Mouse (Mus musculus) embryonic facial prominence, embryonic 15.5 days (tissue): ENCODE results near the gene Papln. TPM values are rescaled to one million over a fixed set of nuclear protein-coding genes. Genes with fewer than 3 reads are reported as not detected.

Experiments
- ATAC-seq: fragments of 200-750 bp; cut with Nextera tagmentation; 2 replicates; pipeline ENCODE4 v1.8.0; 2017; ENCODE audit warnings: low read depth, moderate TSS enrichment; ENCODE audit not compliant: insufficient number of reproducible peaks, low FRiP score, low TSS enrichment
- H3K27ac ChIP-seq: fragments of 300-500 bp; sonication (generic); replicated peaks from 2 replicates; pipeline ENCODE4 v1.5.1; 2015; ENCODE audit warnings: mild to moderate bottlenecking, inconsistent platforms
- H3K27me3 ChIP-seq: fragments of 300-500 bp; sonication (generic); 2 replicates; pipeline ENCODE4 v1.6.1; 2015; ENCODE audit warnings: inconsistent platforms
- H3K36me3 ChIP-seq: fragments of 300-500 bp; sonication (generic); 2 replicates; pipeline ENCODE4 v1.6.1; 2015; ENCODE audit warnings: mild to moderate bottlenecking, inconsistent platforms
- H3K4me1 ChIP-seq: fragments of 300-500 bp; sonication (generic); 2 replicates; pipeline ENCODE4 v1.6.1; 2015; ENCODE audit warnings: inconsistent platforms
- H3K4me2 ChIP-seq: fragments of 300-500 bp; sonication (generic); replicated peaks from 2 replicates; pipeline ENCODE4 v1.6.1; 2015; ENCODE audit warnings: mild to moderate bottlenecking, inconsistent platforms
- H3K4me3 ChIP-seq: fragments of 300-500 bp; sonication (generic); replicated peaks from 2 replicates; pipeline ENCODE4 v1.5.1; 2015; ENCODE audit warnings: mild to moderate bottlenecking, inconsistent platforms
- H3K9ac ChIP-seq: fragments of 300-500 bp; sonication (generic); 2 replicates; pipeline ENCODE4 v1.6.1; 2015; ENCODE audit warnings: inconsistent platforms
- H3K9me3 ChIP-seq: fragments of 300-500 bp; sonication (generic); replicated peaks from 2 replicates; pipeline ENCODE4 v1.6.1; 2016; ENCODE audit warnings: inconsistent platforms
- WGBS: fragments of 180-500 bp; shearing (Covaris S2); methylation state at CpG from one replicate; pipeline ENCODE4 v1.1.7; 2015; 5-methylcytosine and 5-hydroxymethylcytosine counted together
- polyA plus RNA-seq: library from polyadenylated mRNA; unstranded; fragments of >200 nt; fragmentation: Nextera tagmentation; extraction: Ambion mirVana; gene quantifications from 2 replicates; pipeline ENCODE4 v1.2.1, GENCODE M21; 2015

Gene Papln
- polyA plus RNA-seq, 1 experiment from 2014 or later = 5.2 TPM

GRCm38 (mm10) chr12:83790749-83791148 is 27.3 kb downstream of the Papln start:
- ATAC-seq = no peak
- no peak overlapping the region for H3K4me3 ChIP-seq
- H3K9ac ChIP-seq = no peak overlapping the region
- H3K27me3 ChIP-seq = no peaks in the 10 kb centered on the region
- H3K4me2 ChIP-seq = no peak overlapping the region
- 53% methylated on average over 4 of the region's 4 CpGs for WGBS
- peaks cover 19% of the 10 kb centered on the region for H3K36me3 ChIP-seq
- H3K27ac ChIP-seq = no peak overlapping the region
- no peaks in the 10 kb centered on the region for H3K9me3 ChIP-seq
- peaks cover 9% of the 10 kb centered on the region for H3K4me1 ChIP-seq

- Histone ChIP-seq H3K4me2 (no peak overlapping the region), H3K4me1 (peaks cover 9% of the 10 kb centered on the region), H3K27me3 (no peaks in the 10 kb centered on the region), H3K36me3 (peaks cover 24% of the 10 kb centered on the region), H3K27ac (no peak overlapping the region; the same call in 1 of the 2 replicates), H3K4me3 (no peak overlapping the region), H3K9me3 (no peaks in the 10 kb centered on the region), H3K9ac (no peak overlapping the region)
- ATAC-seq = no peak
- WGBS = 83% methylated on average over 10 of the region's 10 CpGs
Observed at GRCm38 (mm10) chr12:83791737-83792136, 28.3 kb downstream of the Papln start.

GRCm38 (mm10) chr12:83792706-83793410 is 29.4 kb downstream of the Papln start:
- H3K27ac ChIP-seq = no peak overlapping the region
- no peaks in the 10 kb centered on the region for H3K27me3 ChIP-seq
- H3K36me3 ChIP-seq = peaks cover 24% of the 10 kb centered on the region
- H3K4me1 ChIP-seq = peaks cover 9% of the 10 kb centered on the region
- no peak overlapping the region for H3K4me3 ChIP-seq
- H3K9ac ChIP-seq = no peak overlapping the region
- no peak overlapping the region for H3K4me2 ChIP-seq
- WGBS = 65% methylated on average over 10 of the region's 10 CpGs
- ATAC-seq = no peak
- H3K9me3 ChIP-seq = no peaks in the 10 kb centered on the region

GRCm38 (mm10) chr12:83795051-83795450 is 31.6 kb downstream of the Papln start:
- H3K9me3 ChIP-seq = no peaks in the 10 kb centered on the region
- no peak for ATAC-seq
- no peaks in the 10 kb centered on the region for H3K27me3 ChIP-seq
- peaks cover 43% of the 10 kb centered on the region for H3K36me3 ChIP-seq
- H3K9ac ChIP-seq = no peak overlapping the region
- no peak overlapping the region for H3K27ac ChIP-seq
- no peak overlapping the region for H3K4me3 ChIP-seq
- peaks cover 4% of the 10 kb centered on the region for H3K4me1 ChIP-seq
- H3K4me2 ChIP-seq = no peak overlapping the region
- WGBS = 54% methylated on average over 2 of the region's 2 CpGs

- H3K27me3 ChIP-seq = no peaks in the 10 kb centered on the region
- no peaks in the 10 kb centered on the region for H3K9me3 ChIP-seq
- no peaks in the 10 kb centered on the region for H3K4me1 ChIP-seq
- WGBS = 85% methylated on average over 7 of the region's 7 CpGs
- no peak overlapping the region for H3K9ac ChIP-seq
- no peak overlapping the region for H3K27ac ChIP-seq
- H3K4me2 ChIP-seq = no peak overlapping the region
- no peak for ATAC-seq
- no peak overlapping the region for H3K4me3 ChIP-seq
- H3K36me3 ChIP-seq = peaks cover 49% of the 10 kb centered on the region
Observed at GRCm38 (mm10) chr12:83795586-83795985, 32.2 kb downstream of the Papln start.

GRCm38 (mm10) chr12:83798313-83798712 is 34.9 kb downstream of the Papln start:
- H3K36me3 ChIP-seq = peaks cover 57% of the 10 kb centered on the region
- no peak overlapping the region for H3K4me3 ChIP-seq
- no peaks in the 10 kb centered on the region for H3K9me3 ChIP-seq
- H3K4me1 ChIP-seq = no peaks in the 10 kb centered on the region
- no peak overlapping the region for H3K4me2 ChIP-seq
- no peak overlapping the region for H3K27ac ChIP-seq
- no peaks in the 10 kb centered on the region for H3K27me3 ChIP-seq
- WGBS = 88% methylated on average over 5 of the region's 5 CpGs
- H3K9ac ChIP-seq = no peak overlapping the region
- ATAC-seq = no peak

GRCm38 (mm10) chr12:83800943-83801342 is 37.5 kb downstream of the Papln start:
- H3K36me3 ChIP-seq = peaks cover 71% of the 10 kb centered on the region
- H3K27ac ChIP-seq = no peak overlapping the region
- no peaks in the 10 kb centered on the region for H3K9me3 ChIP-seq
- H3K4me1 ChIP-seq = no peaks in the 10 kb centered on the region
- H3K4me3 ChIP-seq = no peak overlapping the region
- WGBS = 51% methylated on average over 9 of the region's 9 CpGs
- no peaks in the 10 kb centered on the region for H3K27me3 ChIP-seq
- H3K9ac ChIP-seq = no peak overlapping the region
- H3K4me2 ChIP-seq = no peak overlapping the region
- ATAC-seq = no peak

GRCm38 (mm10) chr12:83803641-83804040 is 40.2 kb downstream of the Papln start:
- 76% methylated on average over 7 of the region's 7 CpGs for WGBS
- Histone ChIP-seq H3K4me1 (no peaks in the 10 kb centered on the region), H3K27ac (no peak overlapping the region), H3K9me3 (no peaks in the 10 kb centered on the region), H3K9ac (no peak overlapping the region), H3K4me2 (no peak overlapping the region), H3K36me3 (peaks cover 84% of the 10 kb centered on the region), H3K4me3 (no peak overlapping the region), H3K27me3 (no peaks in the 10 kb centered on the region)
- ATAC-seq = no peak

- ATAC-seq = no peak
- WGBS = 90% methylated on average over 3 of the region's 3 CpGs
- H3K9ac ChIP-seq = no peak overlapping the region
- no peaks in the 10 kb centered on the region for H3K9me3 ChIP-seq
- no peaks in the 10 kb centered on the region for H3K4me1 ChIP-seq
- no peak overlapping the region for H3K4me3 ChIP-seq
- H3K36me3 ChIP-seq = peaks cover 13% of the 10 kb centered on the region
- no peaks in the 10 kb centered on the region for H3K27me3 ChIP-seq
- no peak overlapping the region for H3K4me2 ChIP-seq
- H3K27ac ChIP-seq = no peak overlapping the region
Observed at GRCm38 (mm10) chr12:83811901-83812300, 48.5 kb downstream of the Papln start.

GRCm38 (mm10) chr12:83816616-83817015 is 53.2 kb downstream of the Papln start:
- Histone ChIP-seq H3K36me3 (peaks cover 3% of the 10 kb centered on the region; the same call in 1 of the 2 replicates), H3K4me3 (no peak overlapping the region), H3K27me3 (no peaks in the 10 kb centered on the region), H3K4me2 (no peak overlapping the region), H3K4me1 (no peaks in the 10 kb centered on the region), H3K9ac (no peak overlapping the region), H3K9me3 (no peaks in the 10 kb centered on the region), H3K27ac (no peak overlapping the region)
- 80% methylated on average over 1 of the region's 1 CpGs for WGBS
- ATAC-seq = no peak

- Histone ChIP-seq H3K36me3 (peaks cover 12% of the 10 kb centered on the region; the same call in 1 of the 2 replicates), H3K4me1 (no peaks in the 10 kb centered on the region), H3K4me2 (no peak overlapping the region), H3K9ac (no peak overlapping the region), H3K4me3 (no peak overlapping the region), H3K27me3 (no peaks in the 10 kb centered on the region), H3K9me3 (no peaks in the 10 kb centered on the region), H3K27ac (no peak overlapping the region)
- WGBS = 80% methylated on average over 3 of the region's 3 CpGs
- no peak for ATAC-seq
Observed at GRCm38 (mm10) chr12:83830424-83830823, 67.0 kb downstream of the Papln start.

- Histone ChIP-seq H3K4me1 (no peaks in the 10 kb centered on the region), H3K4me3 (no peak overlapping the region), H3K27me3 (no peaks in the 10 kb centered on the region), H3K9me3 (no peaks in the 10 kb centered on the region), H3K4me2 (no peak overlapping the region), H3K9ac (no peak overlapping the region), H3K27ac (no peak overlapping the region), H3K36me3 (peaks cover 14% of the 10 kb centered on the region)
- 95% methylated on average over 3 of the region's 3 CpGs for whole genome bisulfite sequencing
- no peak for ATAC-seq
Observed at GRCm38 (mm10) chr12:83833979-83834378, 70.5 kb downstream of the Papln start.
